Mouse (Mus musculus) testis, adult 2 months (tissue): ENCODE measurements at regions not wholly inside any gene's neighbourhood (a gene's known extent, or its start where the extent isn't known, plus 50 kb on each side); places are given as distances from the start of the nearest gene placed in this dataset.

Experiments used
- CTCF ChIP-seq: fragments of 200-500 bp; IDR thresholded peaks from 2 replicates; pipeline ENCODE4 v1.5.1; 2012; ENCODE audit warnings: low read depth, mild to moderate bottlenecking, inconsistent platforms, low read length, moderate library complexity; ENCODE audit not compliant: control insufficient read depth, insufficient read depth, insufficient replicate concordance
- POLR2A ChIP-seq: fragments of 200-500 bp; IDR thresholded peaks from 2 replicates; pipeline ENCODE4 v1.6.1; 2012; ENCODE audit warnings: low read depth, mild to moderate bottlenecking, inconsistent platforms, low read length, moderate library complexity; ENCODE audit not compliant: control insufficient read depth

DNA sequence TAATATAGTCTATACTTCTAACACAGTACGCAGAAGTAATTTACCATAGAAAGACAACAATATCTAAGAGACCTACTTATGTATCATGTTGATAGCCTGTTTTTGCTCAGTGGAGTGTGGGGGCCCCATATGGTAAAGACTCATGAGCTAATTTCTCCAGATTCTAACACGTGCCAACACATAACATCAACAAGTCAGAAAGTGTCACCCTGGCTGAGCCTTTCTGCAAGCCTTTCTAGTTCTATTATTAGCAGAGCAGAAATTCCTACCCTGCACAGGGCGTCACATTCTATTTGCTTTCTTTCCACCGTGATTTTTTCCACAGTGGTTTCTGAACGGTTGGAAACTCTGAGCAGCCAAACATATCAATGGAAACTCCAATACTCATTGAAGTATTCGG, 219.5 kb downstream of the Efnb2 start:
- no peak for TF ChIP-seq POLR2A
- no peak for TF ChIP-seq CTCF
